Mouse (Mus musculus) lung, postnatal 4 days (tissue): ENCODE measurements around the gene Bysl.
"Not testable (repeated sequence)": the region's sequence is repeated elsewhere in the genome, so short reads cannot be mapped to it uniquely, and the experiment has no call there.

Experiments
- DNase-seq, 2 experiments: peaks; one replicate each; pipeline ENCODE4 v3.0.0; 2021

The Bysl gene

GRCm38 (mm10) chr17:47617605-47618307 is 6.5 kb upstream of the Bysl start:
- no peak for DNase-seq

- no peak for DNase-seq
Measured at GRCm38 (mm10) chr17:47616652-47617051, 5.4 kb upstream of the Bysl start.

GRCm38 (mm10) chr17:47616119-47616518 is 4.8 kb upstream of the Bysl start:
- DNase-seq, result no peak

DNA sequence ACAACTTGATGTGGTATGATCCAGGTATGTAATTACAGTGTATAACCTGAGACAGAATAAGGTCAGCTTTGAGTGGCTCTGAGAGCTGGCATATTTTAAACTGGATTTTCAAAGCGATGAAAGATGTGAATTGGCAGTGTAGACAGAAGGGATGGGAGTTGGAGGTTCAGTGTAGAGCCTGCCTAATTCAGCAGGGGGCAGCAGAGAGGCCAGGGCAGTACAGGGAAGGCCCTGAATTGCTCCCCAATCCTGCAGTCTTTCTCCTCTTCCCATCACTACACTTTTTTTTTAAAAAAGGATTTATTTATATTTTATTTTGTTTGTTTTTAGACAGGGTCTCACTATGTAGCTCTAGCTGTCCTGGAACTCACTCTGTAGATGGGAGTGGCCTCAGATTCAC is 2.7 kb upstream of the Bysl start:
- DNase-seq, result peak in 1 of 2 experiments; percentile 62

GRCm38 (mm10) chr17:47611661-47611982 is 330 bp upstream of the Bysl start:
- no peak for DNase-seq

DNA sequence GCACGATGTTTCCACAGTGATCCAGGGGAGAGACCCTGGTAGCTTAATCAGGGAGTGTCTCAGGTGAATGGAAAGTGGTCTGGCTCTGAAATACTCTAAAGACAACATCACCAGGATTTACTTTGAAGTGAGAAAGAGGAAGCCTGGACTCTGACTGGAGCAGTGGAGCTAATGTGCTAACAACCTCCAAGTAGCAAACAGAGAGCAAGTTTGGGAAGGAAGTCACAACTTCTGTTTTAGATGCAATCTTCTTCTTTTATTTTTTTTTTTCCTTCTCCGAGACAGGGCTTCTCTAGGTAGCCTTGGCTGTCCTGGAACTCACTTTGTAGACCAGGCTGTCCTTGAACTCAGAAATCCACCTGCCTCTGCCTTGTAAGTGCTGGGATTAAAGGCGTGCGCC is 2.1 kb downstream of the Bysl start:
- DNase-seq, result no peak

DNA sequence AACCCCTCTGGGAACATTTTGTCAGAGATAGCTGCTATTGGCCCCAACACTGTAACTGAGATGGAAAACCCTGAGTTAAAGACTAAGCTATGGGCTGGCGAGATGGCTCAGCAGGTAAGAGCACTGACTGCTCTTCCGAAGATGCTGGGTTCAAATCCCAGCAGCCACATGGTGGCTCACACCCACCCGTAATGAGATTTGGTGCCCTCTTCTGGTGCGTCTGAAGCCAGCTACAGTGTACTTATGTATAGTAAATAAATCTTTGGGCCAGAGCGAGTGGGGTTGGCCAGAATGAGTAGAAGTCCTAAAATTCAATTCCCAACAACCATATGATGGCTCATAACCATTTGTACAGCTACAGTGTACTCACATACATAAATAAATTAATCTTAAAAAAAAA is 5.1 kb downstream of the Bysl start:
- peak in 1 of 2 experiments; percentile 43 for DNase-seq

- DNase-seq, result no peak
Measured at GRCm38 (mm10) chr17:47602289-47602688, 9.0 kb downstream of the Bysl start.

DNA sequence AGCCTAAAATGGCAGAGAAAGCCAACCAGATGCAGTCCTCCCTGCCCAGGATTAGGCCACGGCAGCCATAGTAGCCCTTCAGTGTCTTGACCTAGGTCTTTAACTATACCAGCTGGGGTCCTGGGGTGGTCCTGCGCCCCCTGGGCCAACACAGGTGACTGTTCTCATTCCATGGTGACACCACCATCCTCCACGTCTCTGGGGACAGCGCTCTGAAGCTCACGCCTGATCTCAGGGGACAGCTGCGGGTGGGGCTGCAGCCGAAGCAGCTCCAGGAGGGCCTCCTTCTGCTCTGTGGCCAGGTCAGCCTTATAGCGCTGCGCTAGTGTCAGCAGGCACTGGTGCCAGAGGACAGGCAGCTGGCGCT is 9.9 kb downstream of the Bysl start:
- no peak for DNase-seq

- no peak for DNase-seq
Measured at GRCm38 (mm10) chr17:47600601-47601388, 10.5 kb downstream of the Bysl start.

- DNase-seq, result peak; percentile 63 to 73
Measured at GRCm38 (mm10) chr17:47599511-47600297, 11.6 kb downstream of the Bysl start.

DNA sequence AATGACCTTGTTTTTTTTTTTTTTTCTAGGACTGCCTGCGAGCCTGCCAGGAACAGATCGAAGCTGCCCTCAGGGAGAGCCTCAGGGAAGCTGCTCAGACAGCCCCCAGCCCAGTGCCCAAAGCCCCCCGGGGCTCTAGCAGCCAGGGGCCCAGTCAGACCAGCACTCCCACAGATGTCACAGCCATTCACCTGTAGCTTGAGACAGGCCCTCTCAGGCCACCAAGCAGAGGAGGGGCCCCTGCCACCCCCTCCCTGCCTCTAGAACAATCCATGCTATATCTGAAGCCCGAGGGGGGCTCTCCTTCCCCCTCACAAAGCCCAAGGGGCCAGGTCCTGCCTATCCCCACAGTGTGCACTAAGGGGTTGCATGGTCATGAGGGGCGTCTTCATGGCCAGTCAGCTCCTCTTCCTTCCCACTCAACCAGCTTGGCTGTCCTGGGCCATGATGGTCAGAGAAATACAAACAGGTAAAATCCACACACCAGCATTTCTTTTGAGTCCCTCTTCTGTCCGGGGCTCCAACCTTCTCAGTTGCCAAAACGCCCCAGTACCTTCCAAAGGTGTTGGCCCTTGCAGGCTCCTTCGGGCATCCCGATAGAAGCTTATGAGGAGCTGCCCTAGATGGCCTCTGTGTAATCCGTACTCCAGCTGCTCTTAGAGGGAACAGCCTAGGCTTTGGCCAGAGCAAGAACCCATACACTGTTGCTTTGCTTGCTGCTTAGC is 12.6 kb downstream of the Bysl start:
- not testable (repeated sequence) for DNase-seq

DNA sequence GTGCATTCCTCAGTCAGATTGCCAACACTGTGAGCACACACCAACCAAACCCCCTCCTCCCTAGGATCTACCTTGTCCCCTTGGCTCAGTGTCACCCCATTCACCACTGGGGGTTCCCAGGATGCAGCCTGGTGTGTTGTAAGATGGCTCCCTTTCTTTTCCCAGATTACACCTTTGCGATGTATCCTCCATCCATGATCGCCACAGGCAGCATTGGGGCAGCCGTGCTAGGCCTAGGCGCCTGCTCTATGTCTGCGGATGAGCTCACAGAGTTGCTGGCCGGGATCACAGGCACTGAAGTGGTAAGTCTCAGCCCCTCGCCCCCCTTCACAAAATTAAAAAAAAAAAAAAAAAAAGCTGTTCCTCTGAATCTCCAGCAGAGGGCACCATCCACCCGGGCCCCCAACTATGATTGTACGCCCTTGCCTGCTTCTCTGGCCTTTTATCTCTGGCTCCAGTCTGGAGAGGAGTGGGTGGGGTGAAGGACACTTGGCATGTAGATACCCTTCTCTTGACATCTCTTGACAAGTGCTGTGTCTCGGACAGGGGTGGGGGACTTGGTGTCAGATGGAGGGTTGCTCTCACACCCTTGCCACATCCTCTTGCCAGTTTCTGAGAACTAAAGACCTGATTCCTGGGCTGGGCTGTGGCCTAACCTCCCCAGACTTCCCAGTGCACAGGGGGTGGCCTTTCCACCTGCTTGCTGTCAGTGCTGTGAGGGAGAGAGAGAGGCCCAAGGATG is 13.3 kb downstream of the Bysl start:
- peak; percentile 74 for DNase-seq

DNA sequence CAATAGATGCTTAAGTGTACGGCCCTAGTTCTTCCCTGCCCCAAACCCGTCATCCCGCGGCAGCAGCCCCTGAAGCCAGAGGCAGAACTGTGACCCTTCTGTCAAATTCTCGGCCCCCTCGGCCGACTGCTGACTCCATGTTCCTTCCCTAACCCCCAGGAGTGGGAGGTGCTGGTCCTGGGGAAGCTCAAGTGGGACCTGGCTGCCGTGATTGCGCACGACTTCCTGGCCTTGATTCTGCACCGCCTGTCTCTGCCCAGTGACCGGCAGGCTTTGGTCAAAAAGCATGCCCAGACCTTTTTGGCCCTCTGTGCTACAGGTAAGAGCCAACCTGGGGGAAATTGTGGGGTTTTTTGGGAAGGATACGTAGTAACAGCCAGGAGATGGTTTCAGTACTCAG is 14.0 kb downstream of the Bysl start:
- peak; percentile 32 to 42 for DNase-seq

GRCm38 (mm10) chr17:47596839-47597164 is 14.5 kb downstream of the Bysl start:
- peak; percentile 31 for DNase-seq

- DNase-seq, result peak; percentile 28 to 31
Measured at GRCm38 (mm10) chr17:47596162-47596838, 15.0 kb downstream of the Bysl start.

DNA sequence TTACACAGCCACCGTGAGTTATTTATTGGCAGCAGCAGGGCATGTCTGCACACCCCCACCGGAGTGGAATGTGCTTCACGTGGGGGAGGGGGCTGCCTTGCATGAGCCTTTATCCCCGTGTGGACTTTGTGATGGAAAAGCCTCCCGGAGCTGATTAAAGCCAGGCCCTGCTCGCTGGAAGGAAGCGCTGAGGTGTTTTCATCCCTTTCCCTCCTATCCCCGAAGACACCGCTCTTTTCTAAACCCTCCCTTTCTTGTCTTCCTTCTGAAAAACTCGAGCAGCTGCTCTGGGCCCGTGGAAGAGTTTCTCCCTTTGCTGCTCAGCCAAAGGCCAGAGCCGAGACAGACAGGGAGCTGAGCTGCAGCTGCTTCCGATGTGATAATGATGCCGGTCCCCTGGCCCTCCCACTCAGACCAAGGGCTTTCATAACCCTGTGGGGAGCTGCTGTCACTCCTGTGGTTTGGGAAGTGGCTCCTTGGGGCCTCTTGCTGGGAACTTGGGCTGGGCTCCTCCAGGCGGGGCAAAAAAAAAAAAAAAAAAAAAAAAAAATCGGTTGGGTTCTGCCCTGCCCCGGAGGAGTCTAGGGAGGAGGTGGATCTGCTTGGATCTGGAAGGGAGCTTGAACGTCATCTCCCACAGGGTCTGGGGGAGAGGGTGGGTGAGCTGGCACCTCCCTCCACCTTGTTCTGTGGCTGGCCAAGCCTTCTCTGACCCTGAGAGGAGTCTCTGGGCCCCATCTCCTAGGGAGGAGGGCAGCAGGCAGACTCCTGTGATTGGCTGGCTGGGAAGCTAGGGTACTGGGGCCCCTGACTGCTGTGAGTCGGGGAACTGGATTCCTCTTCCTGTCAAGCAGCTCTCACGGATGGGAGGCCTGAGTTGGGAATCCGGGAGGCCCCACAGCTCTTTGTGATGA is 15.8 kb downstream of the Bysl start:
- peak; percentile 76 to 86 for DNase-seq

DNA sequence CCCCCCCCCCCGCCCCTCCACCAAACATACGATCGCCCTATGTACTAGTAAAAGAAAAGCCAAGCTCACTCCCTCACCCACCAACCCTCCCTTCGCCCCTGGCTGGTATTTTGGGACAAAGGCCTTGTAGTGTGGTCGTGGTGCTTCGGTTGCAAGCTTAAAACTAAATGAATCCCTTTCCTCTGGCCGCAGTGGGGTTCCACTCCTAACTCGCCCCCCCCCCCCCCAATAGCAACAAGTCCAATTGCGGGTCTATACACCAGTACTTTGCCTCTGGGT is 16.4 kb downstream of the Bysl start:
- no peak for DNase-seq

GRCm38 (mm10) chr17:47594183-47594968 is 16.9 kb downstream of the Bysl start:
- DNase-seq, result peak; percentile 62 to 69

- no peak for DNase-seq
Measured at GRCm38 (mm10) chr17:47593854-47594182, 17.5 kb downstream of the Bysl start.
